Mouse (Mus musculus) testis, adult 2 months (tissue): ENCODE measurements around the gene Dapp1.
"Not testable (repeated sequence)": the region's sequence is repeated elsewhere in the genome, so short reads cannot be mapped to it uniquely, and the experiment has no call there.

Experiments
- CTCF ChIP-seq: fragments of 200-500 bp; IDR thresholded peaks from 2 replicates; pipeline ENCODE4 v1.5.1; 2012; ENCODE audit warnings: low read depth, mild to moderate bottlenecking, inconsistent platforms, low read length, moderate library complexity; ENCODE audit not compliant: control insufficient read depth, insufficient read depth, insufficient replicate concordance
- POLR2A ChIP-seq: fragments of 200-500 bp; IDR thresholded peaks from 2 replicates; pipeline ENCODE4 v1.6.1; 2012; ENCODE audit warnings: low read depth, mild to moderate bottlenecking, inconsistent platforms, low read length, moderate library complexity; ENCODE audit not compliant: control insufficient read depth

GRCm38 (mm10) chr3:137951302-137951701, 30.0 kb downstream of the Dapp1 start:
- TF ChIP-seq CTCF, POLR2A: not testable (repeated sequence)
